Mouse (Mus musculus) kidney, adult 2 months (tissue): Measurements from ENCODE around the gene Wdhd1.

Experiments used
- CTCF ChIP-seq: fragments of 200-500 bp; conservative IDR thresholded peaks from 2 replicates; pipeline ENCODE4 v1.5.1; 2011; ENCODE audit warnings: low read depth, mild to moderate bottlenecking, control low read depth, low read length, moderate library complexity, mixed read lengths; ENCODE audit not compliant: insufficient read depth, insufficient read length
- POLR2A ChIP-seq: fragments of 200-500 bp; IDR thresholded peaks from one replicate; pipeline ENCODE4 v1.6.1; 2011; ENCODE audit warnings: low read depth, low read length, control low read depth

- TF ChIP-seq POLR2A: no peak
- no peak for TF ChIP-seq CTCF
Measured at GRCm38 (mm10) chr14:47236491-47236890, 40.2 kb downstream of the Wdhd1 start.
